ENCODE assay signal across 23 mouse cellular contexts in the genomic region with DNA sequence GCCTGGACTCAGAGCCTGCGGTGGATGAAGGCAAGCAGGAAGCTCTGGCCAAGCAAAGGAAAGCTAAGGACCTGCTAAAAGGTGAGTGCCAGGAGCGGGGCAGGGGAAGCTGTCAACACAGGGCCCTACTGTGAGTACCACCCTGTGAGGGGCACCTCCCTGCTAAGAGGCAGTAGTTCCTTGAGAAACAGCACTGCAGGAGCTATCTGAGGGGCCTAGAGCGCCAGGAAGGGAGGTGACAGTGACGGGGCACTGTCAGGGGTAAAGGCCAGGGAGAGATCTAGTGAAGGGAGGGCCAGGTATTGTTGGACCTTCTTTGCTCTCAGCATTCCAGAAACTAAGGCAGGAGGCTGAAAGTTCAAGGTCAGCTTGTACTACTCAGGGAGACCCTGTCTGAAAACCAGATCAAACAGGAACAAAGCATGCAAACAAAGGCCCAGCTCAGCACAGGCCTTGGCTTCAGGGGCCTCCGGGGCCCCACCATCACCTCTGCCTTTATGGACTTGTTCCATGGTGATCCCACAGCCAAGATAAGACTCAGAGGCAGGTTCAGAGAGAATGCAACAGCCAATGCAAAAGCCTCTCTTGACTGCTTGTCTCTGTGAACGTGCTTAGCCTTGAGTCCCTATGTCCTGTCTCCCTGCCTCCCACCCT. TPM values are rescaled to one million over a fixed set of nuclear protein-coding genes. Genes with fewer than 3 reads are reported as not detected.
DNase-seq lines count a peak whose midpoint lies in the region; ATAC-seq lines count a peak whose summit lies in the region.
"Had no signal": no experiment of that assay in that cellular context is flagged by ENCODE, and none has a peak within 500 bp of the region (broad histone marks: within the 10 kb centered on the region; RNA-seq: fewer than 3 reads in every experiment).

No protein-coding gene starts in this region.

- WGBS in heart, embryonic 16.5 days: 53% methylated on average over 6 of the region's 6 CpGs
- 61% methylated on average over 6 of the region's 6 CpGs for WGBS in stomach, embryonic 15.5 days
- 69% methylated on average over 6 of the region's 6 CpGs for WGBS in midbrain, embryonic 15.5 days

- peak overlapping the region; percentile 26 for H3K27ac ChIP-seq in heart, embryonic 16.5 days (ENCODE audit: low read length)
- no peak overlapping the region for H3K27ac ChIP-seq in stomach, embryonic 15.5 days
- no peak overlapping the region for H3K27ac ChIP-seq in midbrain, embryonic 15.5 days
- H3K27ac ChIP-seq: heart, adult 2 months; hindbrain, postnatal 0 days; kidney, embryonic 15.5 days; macrophage; midbrain, embryonic 13.5 days had no signal

- H3K27me3 ChIP-seq in heart, embryonic 16.5 days (ENCODE audit: control insufficient read depth, insufficient read depth, low read length): no peaks in the 10 kb centered on the region
- H3K27me3 ChIP-seq in stomach, embryonic 15.5 days (replicated peaks): no peaks in the 10 kb centered on the region
- H3K27me3 ChIP-seq in midbrain, embryonic 15.5 days (replicated peaks): no peaks in the 10 kb centered on the region
- H3K27me3 ChIP-seq: kidney, embryonic 15.5 days; midbrain, embryonic 13.5 days had no signal

- H3K4me3 ChIP-seq in heart, embryonic 16.5 days (ENCODE audit: low read length): no peak overlapping the region
- no peak overlapping the region for H3K4me3 ChIP-seq in stomach, embryonic 15.5 days (replicated peaks)
- no peak overlapping the region for H3K4me3 ChIP-seq in midbrain, embryonic 15.5 days
- H3K4me3 ChIP-seq: erythroblast, embryonic 14.5 days; heart, adult 2 months; kidney, embryonic 15.5 days; midbrain, embryonic 13.5 days had no signal

- H3K4me2 ChIP-seq in heart, embryonic 16.5 days (ENCODE audit: low read depth, low read length): no peak overlapping the region
- no peak overlapping the region for H3K4me2 ChIP-seq in stomach, embryonic 15.5 days
- no peak overlapping the region for H3K4me2 ChIP-seq in midbrain, embryonic 15.5 days
- H3K4me2 ChIP-seq: kidney, embryonic 15.5 days; midbrain, embryonic 13.5 days had no signal

- no peak for ATAC-seq in heart, embryonic 16.5 days (replicated peaks; ENCODE audit: extremely low read depth, insufficient read depth, low FRiP score)
- ATAC-seq in stomach, embryonic 15.5 days (ENCODE audit: insufficient read depth, low FRiP score, low read depth): peak; percentile 80
- no peak for ATAC-seq in midbrain, embryonic 15.5 days (replicated peaks)
- ATAC-seq: activated CD4-positive, CD25-positive, alpha-beta regulatory T cell, adult 4 months; CD4-positive, CD25-positive, alpha-beta regulatory T cell, adult 4 months; forebrain, postnatal 0 days; midbrain, embryonic 13.5 days had no signal

- H3K36me3 ChIP-seq in heart, embryonic 16.5 days (ENCODE audit: control insufficient read depth, insufficient read depth): peaks cover 25% of the 10 kb centered on the region
- H3K36me3 ChIP-seq in stomach, embryonic 15.5 days: no peaks in the 10 kb centered on the region
- no peaks in the 10 kb centered on the region for H3K36me3 ChIP-seq in midbrain, embryonic 15.5 days (replicated peaks)
- H3K36me3 ChIP-seq: kidney, embryonic 15.5 days; midbrain, embryonic 13.5 days had no signal

- DNase-seq in heart, postnatal 36 days: no peak
- DNase-seq in ES-CJ7 (ENCODE audit: low read depth, low spot score) (peak; percentile 93), ZHBTc4 (ENCODE audit: low read depth, low spot score) (peak; percentile 90)
- no peak for DNase-seq in adrenal gland, postnatal 10 days
- DNase-seq: adrenal gland, postnatal 25 days; cerebellum, adult 2 months; forebrain, postnatal 0 days; heart, adult 2 months; layer of hippocampus, postnatal 36 days; lung, adult 18-20 months; right cerebral cortex, adult 18-20 months had no signal

- H3K9me3 ChIP-seq in heart, embryonic 16.5 days (replicated peaks; ENCODE audit: control insufficient read depth, low read length): no peaks in the 10 kb centered on the region
- no peaks in the 10 kb centered on the region for H3K9me3 ChIP-seq in stomach, embryonic 15.5 days
- no peaks in the 10 kb centered on the region for H3K9me3 ChIP-seq in midbrain, embryonic 15.5 days
- H3K9me3 ChIP-seq: kidney, embryonic 15.5 days; midbrain, embryonic 13.5 days had no signal

- H3K4me1 ChIP-seq in heart, embryonic 16.5 days (ENCODE audit: control insufficient read depth, insufficient read depth, low read length): peaks cover 14% of the 10 kb centered on the region
- peaks cover 8% of the 10 kb centered on the region for H3K4me1 ChIP-seq in stomach, embryonic 15.5 days
- no peaks in the 10 kb centered on the region for H3K4me1 ChIP-seq in midbrain, embryonic 15.5 days
- H3K4me1 ChIP-seq: midbrain, embryonic 13.5 days had no signal

- intact Hi-C loops in heart, postnatal 36 days (cut with DNase I): no loop called here

- H3K9ac ChIP-seq in heart, embryonic 16.5 days (ENCODE audit: low read length): peak overlapping the region; percentile 34
- no peak overlapping the region for H3K9ac ChIP-seq in stomach, embryonic 15.5 days
- no peak overlapping the region for H3K9ac ChIP-seq in midbrain, embryonic 15.5 days
- H3K9ac ChIP-seq: forebrain, postnatal 0 days; kidney, embryonic 15.5 days; midbrain, embryonic 13.5 days had no signal

RNA-seq across cellular contexts. Expression of gene Slc28a1, which starts 20.4 kb away (rescaled TPM):
- 0.09 and 0.22 TPM in 2 replicates for polyA plus RNA-seq in heart, embryonic 16.5 days (2015; fragmentation: Nextera tagmentation; extraction: Ambion mirVana)
- under 1 TPM in 1 of 2 experiments, not detected in 1; 0.16 TPM for total RNA-seq in heart, postnatal 36 days (2021)
- 0.71 and 1.5 TPM in 2 replicates for polyA plus RNA-seq in stomach, embryonic 15.5 days (2015; fragmentation: Nextera tagmentation; extraction: Ambion mirVana)
- not detected in 2 replicates for polyA plus RNA-seq in midbrain, embryonic 15.5 days (2015; fragmentation: Nextera tagmentation; extraction: Ambion mirVana)
- total RNA-seq in adrenal gland, postnatal 10 days (2021): under 1 TPM; 0.58 to 0.66 TPM
- total RNA-seq: layer of hippocampus, postnatal 36 days had no signal
- polyA plus RNA-seq: activated CD4-positive, CD25-positive, alpha-beta regulatory T cell, adult 4 months; CD4-positive, CD25-positive, alpha-beta regulatory T cell, adult 4 months; embryonic facial prominence, embryonic 11.5 days; erythroblast, embryonic 14.5 days; macrophage; midbrain, embryonic 13.5 days had no signal

RNA-seq across cellular contexts. Expression of gene Alpk3, which starts 36.8 kb away (rescaled TPM):
- polyA plus RNA-seq in heart, embryonic 16.5 days (2015; fragmentation: Nextera tagmentation; extraction: Ambion mirVana): 18.2 and 22.7 TPM in 2 replicates
- total RNA-seq in heart, postnatal 36 days (2021): 100 to 1,000 TPM; 107 to 112 TPM
- polyA plus RNA-seq in stomach, embryonic 15.5 days (2015; fragmentation: Nextera tagmentation; extraction: Ambion mirVana): 0.64 and 0.84 TPM in 2 replicates
- polyA plus RNA-seq in midbrain, embryonic 15.5 days (2015; fragmentation: Nextera tagmentation; extraction: Ambion mirVana): 0.10 and 0.13 TPM in 2 replicates
- 10 to 100 TPM in 1 of 2 experiments, 1 to 10 TPM in 1; 3.1 to 12.0 TPM for total RNA-seq in adrenal gland, postnatal 10 days (2021)
- polyA plus RNA-seq: liver, adult 2 months had no signal

Comparison
In these comparisons a context has a peak if more than half of its experiments do, and no peak if none do; other contexts are left out.
1. DNase-seq: peak in ES-CJ7 (single experiment) and ZHBTc4 (single experiment); none in heart, postnatal 36 days (0 of 2) and adrenal gland, postnatal 10 days (single experiment).
2. RNA of gene Alpk3, which starts 36.8 kb away (polyA plus RNA-seq): 18.2 to 22.7 TPM in heart, embryonic 16.5 days; 0.64 to 0.84 TPM in stomach, embryonic 15.5 days and 0.10 to 0.13 TPM in midbrain, embryonic 15.5 days; every median in the first group is over 10 times any median in the second.